Mouse (Mus musculus) liver, adult 2 months (tissue): ENCODE results near the gene Ubtd2.

Experiments
- CTCF ChIP-seq: fragments of 200-500 bp; IDR thresholded peaks from 2 replicates; pipeline ENCODE4 v1.5.1; 2011; ENCODE audit warnings: low read depth, low read length, control low read depth
- POLR2A ChIP-seq: fragments of 200-500 bp; IDR thresholded peaks from 2 replicates; pipeline ENCODE4 v1.6.1; 2011; ENCODE audit warnings: low read length, control low read depth; ENCODE audit not compliant: insufficient read depth; ENCODE audit errors: extremely low read depth

DNA sequence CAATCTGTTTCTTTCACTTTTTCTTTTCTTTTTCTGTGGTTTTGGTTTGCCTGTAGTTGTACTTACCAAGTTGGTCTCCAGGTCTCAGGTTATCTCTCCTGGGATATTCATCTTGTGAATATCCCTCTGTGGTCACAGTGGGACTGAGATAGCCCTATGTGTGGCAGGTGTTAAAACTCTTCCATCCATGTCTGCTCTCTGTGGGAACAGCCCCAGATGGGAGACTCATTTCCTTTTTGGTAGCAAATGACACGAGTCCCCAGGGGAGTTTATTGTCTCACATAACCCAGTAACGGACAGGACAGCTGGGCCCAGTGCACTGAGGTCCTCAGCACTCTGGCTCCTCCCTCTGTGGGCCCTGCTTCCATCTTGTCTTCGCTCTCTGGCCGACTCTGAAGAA, 94.9 kb downstream of the Ubtd2 start:
- TF ChIP-seq CTCF = no peak
- TF ChIP-seq POLR2A = no peak
